Mouse (Mus musculus) G1E (cell line): Measurements from ENCODE around the gene Rfx4.

Source experiments
- CTCF ChIP-seq: IDR thresholded peaks from 2 replicates; pipeline ENCODE4 v1.5.1; 2012; ENCODE audit warnings: low read depth, low read length, inconsistent platforms, mixed read lengths
- GATA2 ChIP-seq: IDR thresholded peaks from 2 replicates; pipeline ENCODE4 v1.6.1; 2012; ENCODE audit warnings: low read depth, low read length, inconsistent platforms, borderline replicate concordance
- POLR2AphosphoS5 ChIP-seq: IDR thresholded peaks from 2 replicates; pipeline ENCODE4 v1.6.1; 2012; ENCODE audit warnings: low read depth, low read length, inconsistent platforms; ENCODE audit not compliant: insufficient replicate concordance

- no peak for TF ChIP-seq POLR2AphosphoS5
- TF ChIP-seq CTCF, result no peak
- no peak for TF ChIP-seq GATA2
Observed at GRCm38 (mm10) chr10:84926336-84926735, 170.5 kb downstream of the Rfx4 start.
